Mouse (Mus musculus) liver, embryonic 14.5 days (tissue): Measurements from ENCODE around the gene Fkbp8. TPM values are rescaled to one million over a fixed set of nuclear protein-coding genes. Genes with fewer than 3 reads are reported as not detected.

ENCODE experiments used
- ATAC-seq: fragments of 200-750 bp; cut with Nextera tagmentation; 2 replicates; pipeline ENCODE4 v1.8.0; 2017; ENCODE audit warnings: moderate number of reproducible peaks, mild to moderate bottlenecking, moderate library complexity; ENCODE audit not compliant: insufficient read depth
- DNase-seq, 3 experiments: peaks; one replicate each; pipeline ENCODE4 v3.0.0-alpha.2; 2012 to 2013; ENCODE audit warnings: low read depth in 3 of 3, low spot score in 3 of 3
- H3K27ac ChIP-seq: fragments of 300-500 bp; sonication (generic); 2 replicates; pipeline ENCODE4 v1.5.1; 2014; ENCODE audit warnings: moderate library complexity, mild to moderate bottlenecking, control low read depth, inconsistent platforms
- H3K27me3 ChIP-seq: fragments of 300-500 bp; sonication (generic); 2 replicates; pipeline ENCODE4 v1.6.1; 2014; ENCODE audit warnings: mild to moderate bottlenecking, low read length, moderate library complexity; ENCODE audit not compliant: control insufficient read depth, insufficient read depth
- H3K36me3 ChIP-seq: fragments of 300-500 bp; sonication (generic); replicated peaks from 2 replicates; pipeline ENCODE4 v1.6.1; 2014; ENCODE audit warnings: low read depth; ENCODE audit not compliant: control insufficient read depth, insufficient read depth
- H3K4me1 ChIP-seq, 2 experiments: fragments of 200-500 bp in 1 of 2; fragments of 300-500 bp in 1 of 2; sonication (generic) in 1 of 2; replicated peaks; 2 replicates each; pipeline ENCODE4 v1.6.1; 2012 to 2014; ENCODE audit warnings: antibody characterized with exemption in 1 of 2, inconsistent platforms in 1 of 2, low read length in 1 of 2; ENCODE audit not compliant: control insufficient read depth in 2 of 2, insufficient read depth in 2 of 2
- H3K4me2 ChIP-seq: fragments of 300-500 bp; sonication (generic); 2 replicates; pipeline ENCODE4 v1.6.1; 2014; ENCODE audit warnings: low read depth, mild to moderate bottlenecking, control low read depth, moderate library complexity
- H3K4me3 ChIP-seq, 2 experiments: fragments of 200-500 bp in 1 of 2; fragments of 300-500 bp in 1 of 2; sonication (generic) in 1 of 2; 2 replicates each; pipeline ENCODE4 v1.5.1; 2012 to 2014; ENCODE audit warnings: low read depth in 2 of 2, low read length in 2 of 2, mild to moderate bottlenecking in 2 of 2, control low read depth in 1 of 2, inconsistent platforms in 1 of 2, moderate library complexity in 1 of 2; ENCODE audit not compliant: insufficient read depth in 1 of 2
- H3K9ac ChIP-seq: fragments of 300-500 bp; sonication (generic); replicated peaks from 2 replicates; pipeline ENCODE4 v1.6.1; 2014; ENCODE audit warnings: mild to moderate bottlenecking, control low read depth, moderate library complexity
- H3K9me3 ChIP-seq: fragments of 300-500 bp; sonication (generic); 2 replicates; pipeline ENCODE4 v1.6.1; 2016; ENCODE audit warnings: low read length, mixed read lengths; ENCODE audit not compliant: control insufficient read depth
- CTCF ChIP-seq: IDR thresholded peaks from 2 replicates; pipeline ENCODE4 v1.5.1; 2016; ENCODE audit warnings: antibody characterized with exemption, low read depth, control low read depth
- EP300 ChIP-seq: IDR thresholded peaks from 2 replicates; pipeline ENCODE4 v1.6.1; 2016; ENCODE audit warnings: antibody characterized with exemption, low read depth
- WGBS: fragments of 180-500 bp; shearing (Covaris S2); extraction: QIAGEN DNeasy Blood & Tissue Kit; methylation state at CpG from one replicate; pipeline ENCODE4 v1.1.7; 2014; ENCODE audit not compliant: insufficient replicate concordance; 5-methylcytosine and 5-hydroxymethylcytosine counted together
- polyA plus RNA-seq, 2 experiments: library from polyadenylated mRNA; depleted of rRNA in 1 of 2; stranded (reverse) in 1 of 2; unstranded in 1 of 2; fragments of >200 nt; fragmentation: Nextera tagmentation in 1 of 2; extraction: Ambion mirVana in 1 of 2; gene quantifications; 2 replicates each; pipeline versions ENCODE4 v1.2.1 to v1.2.3; 2012 to 2014

The Fkbp8 gene
- polyA plus RNA-seq, 2 experiments: 114 to 149 TPM

GRCm38 (mm10) chr8:70502540-70502939, 25.0 kb upstream of the Fkbp8 start:
- Histone ChIP-seq H3K36me3 (peaks cover 6% of the 10 kb centered on the region), H3K9me3 (no peaks in the 10 kb centered on the region), H3K9ac (peak overlapping the region; percentile 36), H3K4me2 (peak overlapping the region; percentile 74), H3K4me3 (peak overlapping the region; percentile 11 to 26; a peak in 2 of 4 replicates), H3K27me3 (peaks cover 14% of the 10 kb centered on the region), H3K27ac (no peak overlapping the region), H3K4me1 (peaks cover 36 to 49% of the 10 kb centered on the region in 2 experiments)
- WGBS: 25% methylated on average over 12 of the region's 12 CpGs
- no peak for ATAC-seq
- TF ChIP-seq CTCF: no peak
- TF ChIP-seq EP300: no peak
- DNase-seq: no peak

- Histone ChIP-seq H3K27ac (no peak overlapping the region), H3K9me3 (no peaks in the 10 kb centered on the region), H3K27me3 (peaks cover 9% of the 10 kb centered on the region), H3K4me1 (peaks cover 36 to 49% of the 10 kb centered on the region in 2 experiments), H3K4me2 (peak overlapping the region; percentile 74), H3K9ac (peak overlapping the region; percentile 29; the same call in 1 of the 2 replicates), H3K4me3 (no peak overlapping the region; a peak in 1 of 4 replicates), H3K36me3 (peaks cover 12% of the 10 kb centered on the region)
- 15% methylated on average over 46 of the region's 46 CpGs for WGBS
- ATAC-seq (no peak), DNase-seq (no peak)
- TF ChIP-seq CTCF (peak; percentile 91), EP300 (no peak)
These were observed 24.3 kb upstream of the Fkbp8 start for GRCm38 (mm10) chr8:70503062-70503750.

- Histone ChIP-seq H3K4me3 (no peak overlapping the region), H3K36me3 (peaks cover 21% of the 10 kb centered on the region), H3K4me1 (peaks cover 41 to 55% of the 10 kb centered on the region in 2 experiments), H3K9ac (no peak overlapping the region), H3K9me3 (no peaks in the 10 kb centered on the region), H3K27ac (no peak overlapping the region), H3K4me2 (no peak overlapping the region), H3K27me3 (peaks cover 5% of the 10 kb centered on the region; the same call in 1 of the 2 replicates)
- DNase-seq: no peak
- ATAC-seq: no peak
- WGBS: 86% methylated on average over 16 of the region's 16 CpGs
- TF ChIP-seq CTCF (no peak), EP300 (no peak)
These were observed 23.2 kb upstream of the Fkbp8 start for GRCm38 (mm10) chr8:70504291-70504716.

- no peaks in the 10 kb centered on the region for H3K9me3 ChIP-seq
- peaks cover 5% of the 10 kb centered on the region; the same call in 1 of the 2 replicates for H3K27me3 ChIP-seq
- H3K4me3 ChIP-seq: no peak overlapping the region
- 61% methylated on average over 3 of the region's 3 CpGs for WGBS
- H3K9ac ChIP-seq: no peak overlapping the region
- H3K4me1 ChIP-seq: peaks cover 39 to 50% of the 10 kb centered on the region in 2 experiments
- peak; percentile 68 to 75 (median 69) for DNase-seq
- peak; percentile 95 for TF ChIP-seq CTCF
- TF ChIP-seq EP300: no peak
- H3K36me3 ChIP-seq: peaks cover 21% of the 10 kb centered on the region
- H3K4me2 ChIP-seq: no peak overlapping the region; the same call in 1 of the 2 replicates
- H3K27ac ChIP-seq: no peak overlapping the region
- ATAC-seq: no peak
These were observed 22.7 kb upstream of the Fkbp8 start for GRCm38 (mm10) chr8:70504851-70505250.

GRCm38 (mm10) chr8:70505698-70506327, 21.7 kb upstream of the Fkbp8 start:
- ATAC-seq (peak; percentile 21), DNase-seq (no peak)
- Histone ChIP-seq H3K36me3 (peaks cover 21% of the 10 kb centered on the region), H3K4me2 (peak overlapping the region; percentile 83), H3K9ac (peak overlapping the region; percentile 83), H3K27ac (peak overlapping the region; percentile 82), H3K27me3 (peaks cover 5% of the 10 kb centered on the region; the same call in 1 of the 2 replicates), H3K4me1 (peaks cover 30 to 40% of the 10 kb centered on the region in 2 experiments), H3K9me3 (no peaks in the 10 kb centered on the region), H3K4me3 (peak overlapping the region; percentile 65 to 77)
- TF ChIP-seq EP300 (no peak), CTCF (no peak)
- 41% methylated on average over 32 of the region's 32 CpGs for WGBS
